Mouse (Mus musculus) limb, embryonic 13.5 days (tissue): Measurements from ENCODE around the gene Olfr283. TPM values are rescaled to one million over a fixed set of nuclear protein-coding genes. Genes with fewer than 3 reads are reported as not detected.
"Not testable (repeated sequence)": the region's sequence is repeated elsewhere in the genome, so short reads cannot be mapped to it uniquely, and the experiment has no call there.

Experiments used
- ATAC-seq: fragments of 200-750 bp; cut with Nextera tagmentation; 2 replicates; pipeline ENCODE4 v1.8.0; 2017; ENCODE audit warnings: low read depth, moderate number of reproducible peaks, moderate TSS enrichment; ENCODE audit not compliant: low FRiP score
- H3K27ac ChIP-seq: fragments of 300-500 bp; sonication (generic); 2 replicates; pipeline ENCODE4 v1.5.1; 2015; ENCODE audit warnings: inconsistent platforms, mild to moderate bottlenecking, moderate library complexity
- H3K27me3 ChIP-seq: fragments of 300-500 bp; sonication (generic); 2 replicates; pipeline ENCODE4 v1.6.1; 2015; ENCODE audit warnings: mild to moderate bottlenecking, inconsistent platforms
- H3K36me3 ChIP-seq: fragments of 300-500 bp; sonication (generic); 2 replicates; pipeline ENCODE4 v1.6.1; 2015; ENCODE audit warnings: inconsistent platforms, mild to moderate bottlenecking, moderate library complexity
- H3K4me1 ChIP-seq: fragments of 300-500 bp; sonication (generic); 2 replicates; pipeline ENCODE4 v1.6.1; 2015; ENCODE audit warnings: inconsistent platforms
- H3K4me2 ChIP-seq: fragments of 300-500 bp; sonication (generic); replicated peaks from 2 replicates; pipeline ENCODE4 v1.6.1; 2015; ENCODE audit warnings: inconsistent platforms, mild to moderate bottlenecking, moderate library complexity
- H3K4me3 ChIP-seq: fragments of 300-500 bp; sonication (generic); 2 replicates; pipeline ENCODE4 v1.5.1; 2015; ENCODE audit warnings: moderate library complexity, mild to moderate bottlenecking, inconsistent platforms
- H3K9ac ChIP-seq: fragments of 300-500 bp; sonication (generic); 2 replicates; pipeline ENCODE4 v1.6.1; 2015; ENCODE audit warnings: mild to moderate bottlenecking, inconsistent platforms
- H3K9me3 ChIP-seq: fragments of 300-500 bp; sonication (generic); 2 replicates; pipeline ENCODE4 v1.6.1; 2016; ENCODE audit warnings: inconsistent platforms
- WGBS: fragments of 180-500 bp; shearing (Covaris S2); methylation state at CpG from one replicate; pipeline ENCODE4 v1.1.7; 2015; 5-methylcytosine and 5-hydroxymethylcytosine counted together
- polyA plus RNA-seq: library from polyadenylated mRNA; unstranded; fragments of >200 nt; fragmentation: Nextera tagmentation; extraction: Ambion mirVana; gene quantifications from 2 replicates; pipeline ENCODE4 v1.2.1, GENCODE M21; 2015

The Olfr283 gene
- not detected in 2 replicates for polyA plus RNA-seq

- H3K36me3 ChIP-seq = no peaks in the 10 kb centered on the region
- H3K4me3 ChIP-seq = no peak within 1 kb of the TSS
- ATAC-seq = no peak
- no peaks in the 10 kb centered on the region for H3K27me3 ChIP-seq
- no peak within 1 kb of the TSS for H3K27ac ChIP-seq
- H3K9ac ChIP-seq = no peak within 1 kb of the TSS
- 80% methylated on average over 6 of the region's 6 CpGs for WGBS
- H3K4me1 ChIP-seq = no peaks in the 10 kb centered on the region
- no peaks in the 10 kb centered on the region for H3K9me3 ChIP-seq
- H3K4me2 ChIP-seq = no peak within 1 kb of the TSS
Observed at GRCm38 (mm10) chr15:98380846-98381245, at the start of gene Olfr283. Olfr283 (minus strand) TSS chr15:98380946.

GRCm38 (mm10) chr15:98425188-98425587, 44.4 kb upstream of the Olfr283 start:
- Histone ChIP-seq H3K9ac (no peak overlapping the region), H3K9me3 (no peaks in the 10 kb centered on the region), H3K27ac (no peak overlapping the region), H3K4me3 (no peak overlapping the region), H3K27me3 (no peaks in the 10 kb centered on the region), H3K36me3 (no peaks in the 10 kb centered on the region), H3K4me2 (no peak overlapping the region), H3K4me1 (peaks cover 8% of the 10 kb centered on the region)
- 59% methylated on average over 7 of the region's 7 CpGs for WGBS
- no peak for ATAC-seq

- WGBS = 44% methylated on average over 6 of the region's 6 CpGs
- Histone ChIP-seq H3K4me2 (peak overlapping the region; percentile 21), H3K4me1 (peaks cover 8% of the 10 kb centered on the region), H3K9ac (no peak overlapping the region), H3K27me3 (no peaks in the 10 kb centered on the region), H3K4me3 (no peak overlapping the region), H3K27ac (no peak overlapping the region), H3K36me3 (no peaks in the 10 kb centered on the region), H3K9me3 (no peaks in the 10 kb centered on the region)
- ATAC-seq = no peak
Observed at GRCm38 (mm10) chr15:98424753-98425152, 44.0 kb upstream of the Olfr283 start.

- Histone ChIP-seq H3K4me3 (no peak overlapping the region), H3K36me3 (no peaks in the 10 kb centered on the region), H3K4me1 (peaks cover 8% of the 10 kb centered on the region), H3K9me3 (no peaks in the 10 kb centered on the region), H3K4me2 (peak overlapping the region; percentile 21), H3K27me3 (no peaks in the 10 kb centered on the region), H3K27ac (no peak overlapping the region), H3K9ac (no peak overlapping the region)
- no peak for ATAC-seq
- 57% methylated on average over 14 of the region's 14 CpGs for WGBS
Observed at GRCm38 (mm10) chr15:98424326-98424725, 43.6 kb upstream of the Olfr283 start.

- H3K4me2 ChIP-seq = no peak overlapping the region
- no peaks in the 10 kb centered on the region for H3K36me3 ChIP-seq
- H3K27ac ChIP-seq = no peak overlapping the region
- no peak for ATAC-seq
- H3K4me1 ChIP-seq = peaks cover 8% of the 10 kb centered on the region
- H3K27me3 ChIP-seq = no peaks in the 10 kb centered on the region
- no peak overlapping the region for H3K9ac ChIP-seq
- H3K9me3 ChIP-seq = no peaks in the 10 kb centered on the region
- 54% methylated on average over 4 of the region's 4 CpGs for WGBS
- H3K4me3 ChIP-seq = no peak overlapping the region
Observed at GRCm38 (mm10) chr15:98420897-98421296, 40.2 kb upstream of the Olfr283 start.

- 54% methylated on average over 7 of the region's 7 CpGs for WGBS
Observed at GRCm38 (mm10) chr15:98418096-98418495, 37.4 kb upstream of the Olfr283 start.

GRCm38 (mm10) chr15:98417285-98417684, 36.5 kb upstream of the Olfr283 start:
- H3K27ac ChIP-seq, H3K9me3 ChIP-seq, H3K4me3 ChIP-seq, H3K36me3 ChIP-seq, H3K4me1 ChIP-seq, H3K4me2 ChIP-seq, H3K27me3 ChIP-seq, H3K9ac ChIP-seq, ATAC-seq: not testable (repeated sequence)
- 51% methylated on average over 2 of the region's 3 CpGs for WGBS

More at GRCm38 (mm10) chr15:98418096-98418495, 37.4 kb upstream of the Olfr283 start:
- H3K27ac ChIP-seq = no peak overlapping the region
- no peak overlapping the region for H3K4me2 ChIP-seq
- H3K9me3 ChIP-seq = no peaks in the 10 kb centered on the region
- no peaks in the 10 kb centered on the region for H3K4me1 ChIP-seq
- H3K27me3 ChIP-seq = no peaks in the 10 kb centered on the region
- no peak overlapping the region for H3K4me3 ChIP-seq
- no peak overlapping the region for H3K9ac ChIP-seq
- ATAC-seq = no peak
- H3K36me3 ChIP-seq = no peaks in the 10 kb centered on the region

GRCm38 (mm10) chr15:98416802-98417201, 36.1 kb upstream of the Olfr283 start:
- H3K4me2 ChIP-seq, H3K4me1 ChIP-seq, H3K36me3 ChIP-seq, H3K9me3 ChIP-seq, H3K9ac ChIP-seq, H3K27ac ChIP-seq, H3K4me3 ChIP-seq, ATAC-seq, H3K27me3 ChIP-seq: not testable (repeated sequence)

GRCm38 (mm10) chr15:98415996-98416395, 35.2 kb upstream of the Olfr283 start:
- Histone ChIP-seq H3K4me1 (no peaks in the 10 kb centered on the region), H3K9me3 (no peaks in the 10 kb centered on the region), H3K4me2 (no peak overlapping the region), H3K9ac (no peak overlapping the region), H3K27ac (no peak overlapping the region), H3K4me3 (no peak overlapping the region), H3K36me3 (no peaks in the 10 kb centered on the region), H3K27me3 (no peaks in the 10 kb centered on the region)
- ATAC-seq = no peak
- WGBS = 76% methylated on average over 4 of the region's 4 CpGs

GRCm38 (mm10) chr15:98410249-98410648, 29.5 kb upstream of the Olfr283 start:
- no peaks in the 10 kb centered on the region for H3K27me3 ChIP-seq
- H3K4me3 ChIP-seq = no peak overlapping the region
- no peak overlapping the region for H3K9ac ChIP-seq
- 92% methylated on average over 9 of the region's 9 CpGs for WGBS
- no peak for ATAC-seq
- H3K9me3 ChIP-seq = no peaks in the 10 kb centered on the region
- no peak overlapping the region for H3K4me2 ChIP-seq
- H3K36me3 ChIP-seq = no peaks in the 10 kb centered on the region
- no peaks in the 10 kb centered on the region for H3K4me1 ChIP-seq
- H3K27ac ChIP-seq = no peak overlapping the region

- Histone ChIP-seq H3K4me2 (no peak overlapping the region), H3K9me3 (no peaks in the 10 kb centered on the region), H3K4me3 (no peak overlapping the region), H3K9ac (no peak overlapping the region), H3K36me3 (no peaks in the 10 kb centered on the region), H3K27ac (no peak overlapping the region), H3K4me1 (no peaks in the 10 kb centered on the region), H3K27me3 (no peaks in the 10 kb centered on the region)
- 86% methylated on average over 2 of the region's 2 CpGs for WGBS
- no peak for ATAC-seq
Observed at GRCm38 (mm10) chr15:98409635-98410034, 28.9 kb upstream of the Olfr283 start.

GRCm38 (mm10) chr15:98408406-98409060, 27.8 kb upstream of the Olfr283 start:
- H3K9ac ChIP-seq = no peak overlapping the region
- H3K4me2 ChIP-seq = no peak overlapping the region
- H3K9me3 ChIP-seq = no peaks in the 10 kb centered on the region
- H3K27ac ChIP-seq = no peak overlapping the region
- H3K27me3 ChIP-seq = no peaks in the 10 kb centered on the region
- H3K36me3 ChIP-seq = no peaks in the 10 kb centered on the region
- no peak for ATAC-seq
- no peak overlapping the region for H3K4me3 ChIP-seq
- no peaks in the 10 kb centered on the region for H3K4me1 ChIP-seq
- WGBS = 72% methylated on average over 17 of the region's 17 CpGs

GRCm38 (mm10) chr15:98402356-98402755, 21.6 kb upstream of the Olfr283 start:
- Histone ChIP-seq H3K4me3 (no peak overlapping the region), H3K27me3 (0 out of 2 replicates have a peak, but pooled peaks cover 3% of the 10 kb centered on the region), H3K9me3 (no peaks in the 10 kb centered on the region), H3K4me1 (no peaks in the 10 kb centered on the region), H3K36me3 (no peaks in the 10 kb centered on the region), H3K9ac (no peak overlapping the region), H3K4me2 (no peak overlapping the region), H3K27ac (no peak overlapping the region)
- ATAC-seq = no peak
- WGBS = 81% methylated on average over 10 of the region's 10 CpGs
